Mouse (Mus musculus): ENCODE data around the gene Csnk1d.

- TF ChIP-seq EP300 (IDR thresholded peaks at IDR 0.05; ENCODE audit: low read depth) (no peak), CTCF (IDR thresholded peaks at IDR 0.05; ENCODE audit: low read depth) (no peak)
Measured at GRCm38 (mm10) chr11:120988410-120988809, 2.7 kb downstream of the Csnk1d start.

All from liver, embryonic 14.5 days (tissue).